Mouse (Mus musculus) left cerebral cortex, postnatal 14 days (tissue): Measurements from ENCODE around the gene Myo3b. TPM values are rescaled to one million over a fixed set of nuclear protein-coding genes. Genes with fewer than 3 reads are reported as not detected.

ENCODE experiments used
- DNase-seq, 2 experiments: peaks; one replicate each; pipeline ENCODE4 v3.0.0; 2021 to 2022; ENCODE audit warnings: low spot score in 2 of 2, mixed read lengths in 1 of 2
- intact Hi-C: fragments of 180-260 bp; cut with DNase I; formaldehyde crosslinking; loops from one replicate; pipeline ENCODE4 v1.15.1; 2025
- total RNA-seq, 2 experiments: library from RNA; stranded (reverse); gene quantifications; 2 replicates each; pipeline ENCODE4 v1.2.3; 2021

Myo3b gene
- total RNA-seq, 2 experiments from 2014 or later = 1.0 to 1.1 TPM

DNA sequence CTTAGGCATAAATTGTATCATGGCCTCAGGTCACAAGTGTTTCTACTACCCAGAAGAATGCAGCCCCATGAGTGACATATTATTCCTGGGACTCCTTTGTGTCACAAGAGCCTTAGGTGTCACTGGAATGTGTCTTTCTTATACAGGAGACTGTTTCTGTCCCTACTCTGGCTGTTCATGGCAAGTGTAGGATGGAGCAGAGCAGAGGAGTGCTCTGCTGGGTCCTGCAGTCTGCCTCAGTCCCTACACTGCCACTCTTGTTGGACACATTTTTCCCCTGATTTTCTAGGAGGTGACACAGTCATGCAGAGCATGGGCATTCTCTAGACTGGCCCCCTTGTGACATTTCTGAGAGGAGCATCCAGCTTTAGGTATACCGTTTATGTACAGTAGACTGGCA lies 350.2 kb downstream of the Myo3b start:
- DNase-seq = no peak
- intact Hi-C loops = no loop called here

DNA sequence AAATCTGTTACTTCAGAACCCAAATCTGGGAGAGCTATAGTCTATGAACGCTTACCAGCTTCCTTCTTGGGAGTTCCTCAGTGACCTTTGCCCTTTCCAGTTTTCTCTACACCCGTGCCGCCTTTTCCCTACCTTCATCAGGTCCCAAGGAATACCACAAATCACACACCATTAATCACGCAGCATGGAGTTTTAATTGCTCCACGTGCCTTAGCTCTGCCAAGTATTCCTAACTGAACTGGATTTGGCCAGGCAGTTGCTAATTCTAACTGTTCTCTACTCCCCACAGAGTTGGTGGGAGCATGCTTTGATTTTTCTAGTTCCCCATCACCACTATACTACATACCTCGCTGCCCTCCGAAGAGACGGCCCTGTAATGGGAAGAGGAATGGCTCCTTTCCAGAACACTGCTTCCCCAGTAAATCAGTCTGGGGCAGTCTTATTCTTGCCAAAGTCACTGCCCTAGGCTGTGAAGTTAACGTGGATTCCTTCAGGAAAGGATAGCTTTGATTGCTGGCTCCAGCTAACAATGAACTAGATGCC lies 358.9 kb downstream of the Myo3b start:
- intact Hi-C loops = no loop called here
- no peak for DNase-seq

DNA sequence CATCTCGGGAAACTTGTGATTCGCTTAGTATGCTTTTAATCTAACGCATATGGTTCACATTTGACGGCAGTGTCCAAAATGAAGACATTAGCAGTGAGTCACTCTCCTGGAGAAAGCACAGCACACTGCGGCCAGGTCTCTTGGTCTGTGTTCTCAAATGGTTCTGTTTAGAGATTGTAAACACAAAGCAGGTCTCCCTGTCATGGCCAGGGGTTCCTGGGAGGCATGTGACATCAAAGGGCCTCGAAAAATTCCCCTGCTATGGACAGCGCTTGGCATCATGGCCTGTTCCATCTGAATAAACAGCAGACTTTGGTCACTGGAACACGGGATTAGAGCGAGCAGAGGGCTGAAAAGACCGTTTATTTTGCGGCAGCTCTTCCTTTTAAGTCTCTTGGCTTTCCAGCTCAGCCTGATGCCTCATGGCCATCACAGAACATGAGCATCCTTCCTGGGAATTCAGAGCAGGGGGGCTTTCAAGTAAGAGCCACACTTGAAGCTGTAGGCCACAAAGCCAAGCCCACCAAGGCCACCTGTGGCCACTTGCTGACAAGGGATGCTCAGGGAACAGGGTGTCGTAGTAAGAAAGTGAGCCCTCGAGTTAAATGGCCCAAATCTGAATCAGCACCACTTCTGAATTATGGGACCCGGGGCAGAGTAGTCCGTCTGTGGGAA lies 360.7 kb downstream of the Myo3b start:
- intact Hi-C loops = no loop called here
- DNase-seq = no peak

DNA sequence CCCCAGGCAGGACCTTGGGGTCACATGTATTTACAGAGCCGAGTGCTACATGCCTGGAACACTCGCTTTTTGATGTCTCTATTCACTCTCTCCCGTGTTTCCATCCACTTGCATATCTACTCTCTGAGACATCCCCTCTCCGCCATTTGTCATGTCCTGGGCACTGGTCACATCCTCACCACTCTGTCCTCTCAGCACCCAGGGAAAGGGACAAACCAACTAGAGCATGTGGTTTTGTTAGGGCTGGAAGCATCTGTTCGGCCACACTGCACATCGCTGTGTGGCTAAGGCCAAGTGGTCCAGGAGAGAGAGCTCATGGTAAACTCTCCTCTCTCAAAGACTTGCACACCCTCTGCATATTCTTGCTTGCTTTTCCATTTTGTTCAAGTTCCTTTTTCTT lies 361.4 kb downstream of the Myo3b start:
- DNase-seq = no peak
- intact Hi-C loops = no loop called here

DNA sequence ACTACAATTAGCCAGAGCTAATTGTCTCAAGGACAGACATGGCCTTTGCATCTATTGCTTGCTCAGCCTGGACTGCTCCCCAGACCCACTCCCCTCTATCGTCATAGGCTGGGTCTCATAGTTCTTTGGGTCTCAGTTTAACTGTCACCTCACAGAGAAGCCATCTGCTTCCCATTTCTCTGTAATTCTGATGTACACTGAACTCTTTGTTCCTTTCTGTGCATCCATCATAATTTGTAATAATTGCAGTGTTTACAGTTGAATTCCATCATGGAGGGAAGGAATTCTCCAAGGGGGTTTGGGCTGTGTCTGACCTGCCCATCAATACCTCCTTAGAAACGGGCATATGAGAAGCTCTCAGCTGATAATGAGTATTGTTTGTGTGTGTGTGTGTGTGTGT lies 365.4 kb downstream of the Myo3b start:
- intact Hi-C loops = no loop called here

DNA sequence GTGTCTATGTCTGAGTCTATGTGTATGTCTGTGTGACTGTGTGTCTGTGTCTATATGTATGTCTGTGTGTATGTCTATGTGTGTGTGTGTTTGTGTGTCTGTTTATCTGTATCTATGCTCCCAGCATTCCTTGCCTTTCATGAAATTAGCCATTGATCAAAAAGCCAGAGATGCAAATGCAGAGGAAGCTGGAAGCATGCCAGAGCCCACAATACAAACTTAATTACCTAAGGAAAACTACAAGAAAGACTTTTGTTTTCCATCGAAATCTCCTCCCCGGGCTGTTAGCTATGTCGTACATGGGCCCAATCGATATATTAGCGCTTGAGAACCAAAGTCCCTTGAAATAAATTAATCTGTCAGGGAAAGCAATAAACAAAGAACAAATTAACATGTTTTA lies 367.9 kb downstream of the Myo3b start:
- intact Hi-C loops = no loop called here

More for the DNA sequence above, 365.4 kb downstream of the Myo3b start:
- no peak for DNase-seq

DNA sequence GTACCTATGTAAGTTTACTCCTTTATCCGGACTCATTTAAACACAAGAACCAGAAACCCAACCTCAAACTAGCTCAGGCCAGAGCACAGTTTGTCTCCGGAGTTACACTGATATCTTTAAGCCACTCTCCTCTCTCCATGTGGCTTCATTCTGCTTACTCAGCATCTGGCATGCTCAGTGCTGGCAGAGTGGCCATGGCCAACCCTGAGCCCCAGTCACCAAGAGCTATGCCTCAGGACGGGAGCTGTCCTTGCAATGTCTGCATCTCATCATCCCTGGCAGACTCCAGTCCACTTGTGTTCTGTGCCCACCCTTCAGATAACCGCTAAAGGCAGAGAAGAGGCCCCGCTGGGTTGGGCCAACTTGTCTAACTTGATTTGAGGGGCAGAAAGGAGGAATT lies 368.8 kb downstream of the Myo3b start:
- intact Hi-C loops = no loop called here

More for the DNA sequence above, 367.9 kb downstream of the Myo3b start:
- no peak for DNase-seq

DNA sequence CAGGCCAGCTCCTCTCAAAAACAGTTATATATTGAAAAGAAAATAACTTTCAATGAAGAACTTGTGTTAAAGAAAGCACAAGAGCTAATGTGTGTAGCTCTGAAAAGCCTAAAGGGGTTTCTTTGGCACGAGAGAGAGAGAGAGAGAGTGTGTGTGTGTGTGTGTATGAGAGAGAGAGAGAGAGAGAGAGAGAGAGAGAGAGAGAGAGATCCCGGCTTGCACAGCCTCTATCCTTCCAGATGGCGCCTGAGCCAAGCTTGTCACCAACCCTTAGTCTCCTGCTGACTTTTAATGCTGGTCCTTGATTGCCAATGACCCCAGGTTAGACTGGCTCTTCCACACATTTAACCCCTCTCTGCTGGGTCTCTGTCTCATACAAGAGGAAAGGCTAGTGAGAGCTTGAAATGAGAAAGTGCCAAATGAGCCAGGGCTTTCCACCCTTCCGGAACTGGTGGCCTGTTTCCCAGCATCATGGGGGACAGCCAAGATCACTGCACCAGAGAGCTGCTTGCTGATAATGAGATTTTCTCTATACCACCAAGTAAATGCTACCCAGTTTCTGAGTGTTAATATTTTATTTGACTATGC lies 371.5 kb downstream of the Myo3b start:
- DNase-seq = no peak
- intact Hi-C loops = no loop called here

More for the DNA sequence above, 368.8 kb downstream of the Myo3b start:
- no peak for DNase-seq

DNA sequence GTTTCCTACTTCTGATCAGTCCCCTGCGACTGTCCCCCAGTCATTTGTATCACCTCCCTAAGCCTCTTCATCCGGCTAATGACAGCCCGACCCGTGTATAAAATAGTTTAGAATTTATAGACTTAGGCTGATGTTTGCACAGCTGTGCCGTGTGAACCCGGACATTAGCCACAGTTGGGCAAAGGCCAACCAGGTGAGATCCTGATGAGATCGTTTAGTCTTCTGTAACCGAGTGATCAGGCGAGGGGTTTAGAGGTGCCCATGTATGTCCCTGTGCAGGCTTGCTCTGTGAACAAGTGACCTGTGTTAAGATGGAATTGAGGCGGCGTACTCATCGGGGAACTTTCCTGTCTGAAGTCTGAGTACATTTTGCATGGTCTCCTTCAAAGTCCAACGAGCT lies 373.4 kb downstream of the Myo3b start:
- intact Hi-C loops = no loop called here
- no peak for DNase-seq

DNA sequence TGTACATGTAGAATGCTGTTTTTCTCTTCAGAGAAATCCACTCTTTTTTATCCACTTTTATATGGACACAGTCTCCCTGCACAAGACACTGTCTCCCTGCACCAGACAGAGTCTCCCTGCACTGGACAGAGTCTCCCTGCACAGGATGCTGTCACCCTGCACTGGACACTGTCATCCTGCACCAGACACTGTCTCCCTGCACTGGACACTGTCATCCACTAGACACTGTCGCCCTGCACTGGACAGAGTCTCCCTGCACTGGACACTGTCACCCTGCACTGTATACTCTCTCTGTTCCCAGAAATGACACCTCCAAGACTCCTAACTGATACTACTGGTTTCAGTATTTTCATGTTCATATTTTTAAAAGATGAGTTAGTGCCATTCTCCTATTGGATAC lies 375.5 kb downstream of the Myo3b start:
- DNase-seq = no peak
- intact Hi-C loops = no loop called here

DNA sequence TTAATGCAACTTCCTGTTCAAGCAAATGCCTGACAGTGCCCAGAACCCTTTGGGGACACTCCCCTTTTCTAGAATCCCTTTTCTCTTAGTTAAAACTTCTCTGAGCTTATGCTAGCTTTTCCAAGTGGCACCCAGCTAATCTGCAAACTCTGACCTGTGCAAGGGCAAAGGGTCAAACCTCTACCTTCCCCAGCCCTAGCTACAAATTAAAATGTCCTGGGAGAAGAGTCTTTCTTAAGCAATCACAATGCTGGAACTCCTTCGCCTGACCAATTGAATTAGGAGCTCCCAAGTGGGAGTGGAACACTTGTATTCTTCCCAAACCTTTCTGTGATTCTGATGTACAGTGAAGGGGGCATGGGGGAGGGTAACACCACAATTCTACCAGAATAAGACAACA lies 376.6 kb downstream of the Myo3b start:
- no peak for DNase-seq
- intact Hi-C loops = no loop called here

DNA sequence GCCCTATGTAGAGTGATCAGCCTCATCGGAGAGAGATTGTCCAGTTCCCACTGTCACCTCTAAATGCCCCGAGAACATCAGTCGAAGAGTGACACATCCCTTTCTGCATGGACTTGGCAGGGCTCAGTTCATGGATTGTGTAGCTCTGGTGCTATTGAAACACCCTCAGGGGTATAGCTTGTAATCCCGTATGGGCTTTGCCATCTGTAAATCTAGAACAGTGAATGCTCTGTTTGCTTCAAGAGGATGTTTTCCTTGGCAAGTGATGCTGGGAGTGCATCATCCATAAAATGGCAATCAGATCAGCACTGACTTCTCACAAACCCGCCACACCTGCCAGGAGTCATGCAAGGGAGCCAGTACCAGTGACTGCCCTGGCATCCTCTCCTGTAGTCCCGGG lies 380.4 kb downstream of the Myo3b start:
- intact Hi-C loops = no loop called here
- DNase-seq = no peak

DNA sequence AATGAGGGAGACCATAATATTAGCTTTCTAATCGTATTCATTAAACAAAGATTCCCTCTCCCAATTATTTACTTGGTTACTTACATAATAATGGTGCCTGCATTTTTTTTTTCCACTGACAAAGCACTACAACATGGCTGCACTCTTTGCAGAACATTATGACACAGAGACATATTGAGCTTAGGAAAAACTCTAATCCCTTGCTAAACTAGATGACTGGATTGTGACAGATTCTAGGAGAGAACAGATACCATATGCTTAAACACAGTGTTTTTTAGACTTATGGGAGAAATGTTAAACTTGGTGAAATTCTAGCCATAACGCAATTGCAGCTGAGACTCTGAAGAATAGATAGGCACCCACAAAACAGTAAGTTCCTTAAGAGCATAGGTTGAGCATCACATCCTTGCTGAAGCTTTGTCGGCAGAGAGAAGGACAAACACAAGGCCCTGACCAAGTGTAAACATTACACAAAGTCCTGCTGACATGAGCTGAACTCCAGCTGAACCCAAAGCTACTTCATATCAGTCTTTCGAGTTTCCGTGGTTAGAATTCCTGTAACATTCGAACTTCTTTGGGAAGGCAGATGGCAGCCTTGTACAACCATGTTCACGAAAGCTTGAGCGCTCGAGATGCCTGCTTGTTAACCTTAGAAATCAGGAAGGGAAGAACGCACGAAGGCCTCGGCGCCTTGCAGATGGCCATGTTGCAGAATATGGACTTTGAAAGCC lies 382.4 kb downstream of the Myo3b start:
- no peak for DNase-seq
- intact Hi-C loops = no loop called here

DNA sequence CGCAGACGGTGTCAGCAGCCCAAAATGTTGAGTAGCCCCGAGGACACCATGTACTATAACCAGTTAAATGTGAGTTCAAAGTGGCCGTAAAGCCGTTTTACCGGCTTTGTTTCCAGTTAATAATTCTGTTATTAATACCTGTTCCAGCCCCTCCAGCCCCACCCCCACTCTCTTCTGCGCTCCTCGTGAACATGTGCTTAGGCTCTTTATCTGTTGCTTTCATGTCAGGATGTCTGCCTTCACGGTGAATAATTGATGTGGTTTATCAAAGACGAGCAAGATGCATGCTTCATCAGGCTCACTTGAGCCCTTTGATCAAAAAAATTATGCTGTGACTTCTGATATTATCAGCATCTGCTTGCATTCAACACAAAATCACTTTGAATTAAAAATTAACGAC lies 386.7 kb downstream of the Myo3b start:
- DNase-seq = no peak
- intact Hi-C loops = no loop called here

DNA sequence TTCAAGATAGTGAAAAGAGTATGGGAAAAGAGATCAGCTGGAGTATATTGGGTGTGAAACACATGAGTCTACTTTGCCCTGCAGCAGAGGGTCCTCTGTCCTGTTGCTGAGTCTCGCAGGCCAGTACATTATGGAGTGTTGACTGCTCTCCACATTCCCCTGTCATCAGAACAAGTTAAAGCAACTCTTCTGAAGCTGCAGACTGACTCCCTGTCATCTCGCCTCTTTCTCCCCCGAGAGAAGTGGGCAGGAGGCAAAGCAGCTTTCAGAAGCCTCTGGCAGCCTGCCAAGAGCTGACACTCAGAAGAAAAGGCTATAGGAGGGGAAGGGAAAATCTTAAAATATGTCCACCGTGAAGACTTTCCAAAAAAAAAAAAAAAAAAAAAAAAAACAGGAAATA lies 404.1 kb downstream of the Myo3b start:
- intact Hi-C loops = no loop called here
- peak in 1 of 2 experiments; percentile 54 for DNase-seq

DNA sequence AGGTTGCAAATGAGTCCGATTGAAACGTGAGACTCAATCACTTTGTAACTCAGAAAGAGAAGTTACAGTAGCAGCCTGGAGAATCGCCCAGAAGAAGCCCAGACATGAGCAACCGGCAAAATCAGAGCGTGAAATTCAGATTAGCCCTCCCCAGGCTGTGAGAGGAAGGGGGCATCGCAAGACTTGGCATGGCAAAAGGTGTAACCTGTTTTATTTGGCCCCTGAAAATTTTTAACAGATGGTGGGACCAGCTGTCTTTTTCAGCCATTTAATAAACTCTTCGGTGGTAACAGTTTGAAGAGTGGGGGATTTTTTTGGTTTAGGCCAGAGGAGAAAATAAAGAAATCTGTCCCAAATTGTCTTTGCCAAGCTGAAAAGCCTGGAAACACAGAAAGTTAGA lies 405.2 kb downstream of the Myo3b start:
- intact Hi-C loops = no loop called here
- DNase-seq = no peak

DNA sequence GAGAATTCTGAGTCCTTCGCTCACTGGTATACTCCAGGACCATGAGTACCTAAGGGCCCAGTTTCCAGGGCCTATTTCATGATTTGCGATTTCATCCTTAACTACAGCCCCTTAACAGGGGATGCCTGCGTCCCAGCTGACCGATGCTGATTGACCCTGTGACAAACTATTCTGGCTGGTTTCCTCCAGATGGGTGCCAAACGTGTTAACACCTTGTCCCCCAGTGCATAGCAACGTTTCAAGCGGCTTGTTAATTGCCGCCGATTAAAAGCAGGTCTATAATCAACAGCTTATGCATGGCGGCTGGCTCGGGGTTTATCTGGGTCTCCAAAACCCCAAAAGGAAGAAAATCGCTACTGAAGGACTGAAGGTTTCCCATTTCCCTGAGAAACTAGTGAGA lies 417.3 kb downstream of the Myo3b start:
- no peak for DNase-seq
- intact Hi-C loops = no loop called here

DNA sequence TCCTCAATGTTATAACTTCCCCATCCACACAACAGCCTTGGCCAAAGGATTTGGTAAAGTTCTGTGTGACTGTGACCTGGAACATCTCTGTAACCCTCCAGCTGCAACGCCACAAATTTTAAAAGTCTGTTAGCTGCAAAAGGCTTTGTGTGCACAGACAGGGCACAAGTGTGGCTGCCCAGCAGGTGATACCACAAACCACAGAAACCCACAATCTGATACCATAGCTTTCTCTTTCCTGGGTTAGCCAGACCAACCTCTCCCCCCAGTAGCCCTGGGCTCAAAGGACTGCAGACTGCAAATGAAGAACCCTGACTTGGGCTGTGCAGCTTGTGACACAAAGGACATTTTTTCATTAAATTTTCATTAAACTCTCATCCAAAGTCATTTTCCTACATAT lies 424.7 kb downstream of the Myo3b start:
- intact Hi-C loops = no loop called here
- DNase-seq = no peak

DNA sequence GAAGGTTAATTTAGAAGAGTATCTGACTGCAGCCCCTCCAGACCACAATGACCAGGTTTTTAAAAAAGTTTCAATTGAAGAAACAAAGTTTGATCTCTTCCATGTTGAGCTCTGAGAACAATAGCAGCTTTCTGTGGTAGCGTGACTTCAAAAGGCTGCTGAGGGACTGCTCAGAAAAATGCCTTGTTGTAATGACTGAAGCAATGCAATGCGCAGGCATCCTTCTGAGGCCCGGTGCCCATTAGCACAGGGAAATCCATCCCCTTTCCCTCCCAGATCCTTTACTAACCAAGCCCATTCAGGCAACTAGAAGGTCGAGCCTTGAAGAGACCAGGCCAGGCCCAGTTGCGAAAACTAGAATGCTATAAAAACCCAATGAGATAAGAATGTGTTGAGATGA lies 432.2 kb downstream of the Myo3b start:
- intact Hi-C loops = no loop called here

DNA sequence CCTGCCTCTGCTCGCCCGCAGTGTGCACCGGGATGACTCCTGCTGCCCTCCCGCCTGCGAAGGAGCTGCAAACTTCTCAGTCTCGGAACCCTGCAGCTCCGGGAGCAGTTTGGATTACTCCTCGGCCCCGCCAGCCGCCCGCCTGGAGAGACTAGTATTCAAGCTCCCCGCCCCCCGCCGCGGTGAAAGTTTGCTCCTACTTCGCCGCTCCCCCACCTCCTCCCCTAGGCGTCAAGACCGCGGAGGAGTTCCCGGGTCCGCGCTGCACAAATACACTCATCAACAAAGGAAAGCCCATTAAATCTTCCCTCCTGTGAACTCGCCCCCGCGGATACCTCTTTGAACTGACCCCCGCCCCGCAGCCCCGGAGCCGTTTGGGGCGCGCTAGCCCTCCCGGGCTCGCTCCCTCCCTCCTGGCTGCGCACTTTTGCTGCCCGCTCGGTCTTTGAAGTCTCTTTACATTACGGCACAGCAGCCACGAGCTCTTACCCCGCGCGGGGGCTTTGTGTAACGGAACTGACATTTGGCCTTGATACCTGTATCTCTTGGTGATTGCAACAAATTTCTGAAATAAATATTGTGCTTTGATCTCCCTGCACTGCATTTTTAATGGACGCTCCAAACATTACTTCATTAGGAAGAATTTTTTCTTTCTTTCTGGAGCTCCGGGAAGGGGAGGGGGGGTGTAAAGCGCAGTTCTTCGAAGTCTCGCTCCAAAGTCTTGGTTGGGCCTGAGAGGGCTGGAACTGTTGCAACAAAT lies 433.1 kb downstream of the Myo3b start:
- intact Hi-C loops = no loop called here
- no peak for DNase-seq

More for the DNA sequence above, 432.2 kb downstream of the Myo3b start:
- no peak for DNase-seq
